12 mouse cellular contexts compared by ENCODE assay signal in genomic region chr4:150869276-150870197, GRCm38 (mm10). TPM values are rescaled to one million over a fixed set of nuclear protein-coding genes. Genes with fewer than 3 reads are reported as not detected.
DNase-seq lines count a peak whose midpoint lies in the region; ATAC-seq and TF ChIP-seq lines count a peak whose summit lies in the region.
"Had no signal": no experiment of that assay in that cellular context is flagged by ENCODE, and none has a peak within 500 bp of the region (broad histone marks: within the 10 kb centered on the region; RNA-seq: fewer than 3 reads in every experiment).

No protein-coding gene starts in this region.

- no peak for ATAC-seq in kidney, embryonic 14.5 days (ENCODE audit: low FRiP score, low TSS enrichment)
- no peak for ATAC-seq in lung, postnatal 0 days
- no peak for ATAC-seq in intestine, postnatal 0 days
- ATAC-seq: intestine, embryonic 15.5 days had no signal

- H3K27ac ChIP-seq in kidney, embryonic 14.5 days (ENCODE audit: low read depth, low read length): 0 out of 2 replicates have a peak overlapping the region, but pooled peaks have one; percentile 2
- peak overlapping the region; percentile 27; the same call in 1 of the 2 replicates for H3K27ac ChIP-seq in brown adipose tissue, adult 24 weeks (replicated peaks; ENCODE audit: low read depth, low read length)
- H3K27ac ChIP-seq in lung, postnatal 0 days (ENCODE audit: low read length): peak overlapping the region; percentile 88
- no peak overlapping the region for H3K27ac ChIP-seq in intestine, postnatal 0 days (ENCODE audit: low read depth, low read length)
- H3K27ac ChIP-seq: intestine, embryonic 15.5 days; macrophage had no signal

- peaks cover 30% of the 10 kb centered on the region; the same call in 1 of the 2 replicates for H3K36me3 ChIP-seq in kidney, embryonic 14.5 days (ENCODE audit: control insufficient read depth, insufficient read depth, low read length)
- peaks cover 17% of the 10 kb centered on the region for H3K36me3 ChIP-seq in lung, postnatal 0 days (ENCODE audit: insufficient read depth, low read length)
- H3K36me3 ChIP-seq in intestine, postnatal 0 days (ENCODE audit: control insufficient read depth, insufficient read depth): peaks cover 43% of the 10 kb centered on the region

- peaks cover 21% of the 10 kb centered on the region; the same call in 1 of the 2 replicates for H3K4me1 ChIP-seq in kidney, embryonic 14.5 days (ENCODE audit: control insufficient read depth, insufficient read depth, low read length)
- H3K4me1 ChIP-seq in brown adipose tissue, adult 24 weeks (ENCODE audit: control insufficient read depth, insufficient read depth, insufficient read length, low read length): peaks cover 17% of the 10 kb centered on the region
- H3K4me1 ChIP-seq in lung, postnatal 0 days (ENCODE audit: insufficient read depth, low read depth, low read length): peaks cover 29% of the 10 kb centered on the region
- 0 out of 2 replicates have a peak, but pooled peaks cover 3% of the 10 kb centered on the region for H3K4me1 ChIP-seq in intestine, postnatal 0 days (replicated peaks; ENCODE audit: control insufficient read depth, insufficient read depth, low read length)

- no peak overlapping the region for H3K9ac ChIP-seq in kidney, embryonic 14.5 days (ENCODE audit: low read depth, low read length)
- no peak overlapping the region for H3K9ac ChIP-seq in lung, postnatal 0 days (replicated peaks; ENCODE audit: low read depth)
- no peak overlapping the region for H3K9ac ChIP-seq in intestine, postnatal 0 days (ENCODE audit: low read depth, low read length)
- H3K9ac ChIP-seq: intestine, embryonic 15.5 days had no signal

- no peak for DNase-seq in kidney, postnatal 14 days
- DNase-seq in adrenal gland, adult 2 months: peak; percentile 83
- peak; percentile 71 for DNase-seq in lung, postnatal 0 days (ENCODE audit: low spot score)
- no peak for DNase-seq in embryo, embryonic 10.5 days (ENCODE audit: low spot score)
- no peak for DNase-seq in right cerebral cortex, adult 2 months (ENCODE audit: low spot score in 2 of 2)
- DNase-seq: right cerebral cortex, postnatal 25 days had no signal

- no peak overlapping the region for H3K4me3 ChIP-seq in kidney, embryonic 14.5 days (ENCODE audit: low read length)
- H3K4me3 ChIP-seq in brown adipose tissue, adult 24 weeks (ENCODE audit: insufficient read depth, low read depth, low read length): no peak overlapping the region
- no peak overlapping the region for H3K4me3 ChIP-seq in lung, postnatal 0 days (ENCODE audit: low read depth, low read length)
- no peak overlapping the region for H3K4me3 ChIP-seq in intestine, postnatal 0 days (ENCODE audit: low read depth, low read length)
- H3K4me3 ChIP-seq: intestine, embryonic 15.5 days had no signal

- no peaks in the 10 kb centered on the region for H3K27me3 ChIP-seq in kidney, embryonic 14.5 days (ENCODE audit: control insufficient read depth, insufficient read depth, low read length)
- H3K27me3 ChIP-seq in lung, postnatal 0 days (replicated peaks; ENCODE audit: insufficient read depth, low read length): no peaks in the 10 kb centered on the region
- H3K27me3 ChIP-seq in intestine, postnatal 0 days (replicated peaks; ENCODE audit: control insufficient read depth, insufficient read depth, low read length): no peaks in the 10 kb centered on the region
- H3K27me3 ChIP-seq: intestine, embryonic 15.5 days had no signal

- no peak overlapping the region for H3K4me2 ChIP-seq in kidney, embryonic 14.5 days (replicated peaks; ENCODE audit: low read depth, low read length)
- no peak overlapping the region for H3K4me2 ChIP-seq in lung, postnatal 0 days (replicated peaks; ENCODE audit: low read depth, low read length)
- H3K4me2 ChIP-seq in intestine, postnatal 0 days (replicated peaks; ENCODE audit: low read depth): no peak overlapping the region
- H3K4me2 ChIP-seq: intestine, embryonic 15.5 days had no signal

- no peak for TF ChIP-seq CTCF in lung, postnatal 0 days (IDR thresholded peaks at IDR 0.05)
- TF ChIP-seq CTCF in intestine, postnatal 0 days (IDR thresholded peaks at IDR 0.05; ENCODE audit: low read depth): no peak

- TF ChIP-seq EP300 in lung, postnatal 0 days (IDR thresholded peaks at IDR 0.05): no peak

- 49% methylated on average over 17 of the region's 17 CpGs for WGBS in kidney, embryonic 14.5 days
- WGBS in lung, postnatal 0 days: 26% methylated on average over 16 of the region's 17 CpGs
- 58% methylated on average over 17 of the region's 17 CpGs for WGBS in intestine, postnatal 0 days

- no peaks in the 10 kb centered on the region for H3K9me3 ChIP-seq in kidney, embryonic 14.5 days (ENCODE audit: control insufficient read depth, low read length)
- H3K9me3 ChIP-seq in lung, postnatal 0 days (ENCODE audit: low read length): no peaks in the 10 kb centered on the region
- no peaks in the 10 kb centered on the region for H3K9me3 ChIP-seq in intestine, postnatal 0 days (ENCODE audit: control insufficient read depth)
- H3K9me3 ChIP-seq: intestine, embryonic 15.5 days had no signal

RNA-seq across cellular contexts. Expression of gene Errfi1, which starts 15.8 kb away (rescaled TPM):
- polyA plus RNA-seq in kidney, embryonic 14.5 days (2014; fragmentation: Nextera tagmentation; extraction: Ambion mirVana): 22.0 and 34.3 TPM in 2 replicates
- 10 to 100 TPM; 41.7 to 49.8 TPM for total RNA-seq in adrenal gland, adult 2 months (2021)
- 12.1 and 12.6 TPM in 2 replicates for polyA plus RNA-seq in adrenal gland, adult 2 months (2012; rRNA removed)
- polyA plus RNA-seq in brown adipose tissue, adult 24 weeks (2012; ENCODE audit: insufficient read depth, insufficient read length, missing spikeins): 14.8 and 32.1 TPM in 2 replicates
- 104 and 106 TPM in 2 replicates for polyA plus RNA-seq in lung, postnatal 0 days (2015; fragmentation: Nextera tagmentation; extraction: Ambion mirVana)
- polyA plus RNA-seq in intestine, postnatal 0 days (2015; fragmentation: Nextera tagmentation; extraction: Ambion mirVana): 27.2 and 27.7 TPM in 2 replicates

RNA-seq across cellular contexts. Expression of gene Park7, which starts 44.7 kb away (rescaled TPM):
- polyA plus RNA-seq in kidney, embryonic 14.5 days (2014; fragmentation: Nextera tagmentation; extraction: Ambion mirVana): 398 and 419 TPM in 2 replicates
- total RNA-seq in adrenal gland, adult 2 months (2021): 100 to 1,000 TPM; 274 to 292 TPM
- 73.0 and 78.6 TPM in 2 replicates for polyA plus RNA-seq in adrenal gland, adult 2 months (2012; rRNA removed)
- 176 and 208 TPM in 2 replicates for polyA plus RNA-seq in brown adipose tissue, adult 24 weeks (2012; ENCODE audit: insufficient read depth, insufficient read length, missing spikeins)
- 229 and 241 TPM in 2 replicates for polyA plus RNA-seq in lung, postnatal 0 days (2015; fragmentation: Nextera tagmentation; extraction: Ambion mirVana)
- 223 and 231 TPM in 2 replicates for polyA plus RNA-seq in intestine, postnatal 0 days (2015; fragmentation: Nextera tagmentation; extraction: Ambion mirVana)

RNA-seq across cellular contexts. Expression of gene Tnfrsf9, which starts 44.8 kb away (rescaled TPM):
- polyA plus RNA-seq in kidney, embryonic 14.5 days (2014; fragmentation: Nextera tagmentation; extraction: Ambion mirVana): 0.13 and 0.39 TPM in 2 replicates
- under 1 TPM in 1 of 2 experiments, not detected in 1; 0.45 TPM for total RNA-seq in adrenal gland, adult 2 months (2021)
- 0.10 TPM in 1 of 2 replicates, not detected in the other for polyA plus RNA-seq in adrenal gland, adult 2 months (2012; rRNA removed)
- polyA plus RNA-seq in brown adipose tissue, adult 24 weeks (2012; ENCODE audit: insufficient read depth, insufficient read length, missing spikeins): not detected in 2 replicates
- polyA plus RNA-seq in lung, postnatal 0 days (2015; fragmentation: Nextera tagmentation; extraction: Ambion mirVana): 1.1 and 4.4 TPM in 2 replicates
- 0.20 and 0.42 TPM in 2 replicates for polyA plus RNA-seq in intestine, postnatal 0 days (2015; fragmentation: Nextera tagmentation; extraction: Ambion mirVana)
- total RNA-seq: common myeloid progenitor, adult 5-6 weeks had no signal

Comparison
In these comparisons a context has a peak if more than half of its experiments do, and no peak if none do; other contexts are left out.
1. DNase-seq: peak in adrenal gland, adult 2 months (single experiment) and lung, postnatal 0 days (single experiment); none in kidney, postnatal 14 days (single experiment), embryo, embryonic 10.5 days (single experiment) and right cerebral cortex, adult 2 months (0 of 2).